Mouse (Mus musculus): ENCODE data around the gene Fmnl3.

Fmnl3 gene

DNA sequence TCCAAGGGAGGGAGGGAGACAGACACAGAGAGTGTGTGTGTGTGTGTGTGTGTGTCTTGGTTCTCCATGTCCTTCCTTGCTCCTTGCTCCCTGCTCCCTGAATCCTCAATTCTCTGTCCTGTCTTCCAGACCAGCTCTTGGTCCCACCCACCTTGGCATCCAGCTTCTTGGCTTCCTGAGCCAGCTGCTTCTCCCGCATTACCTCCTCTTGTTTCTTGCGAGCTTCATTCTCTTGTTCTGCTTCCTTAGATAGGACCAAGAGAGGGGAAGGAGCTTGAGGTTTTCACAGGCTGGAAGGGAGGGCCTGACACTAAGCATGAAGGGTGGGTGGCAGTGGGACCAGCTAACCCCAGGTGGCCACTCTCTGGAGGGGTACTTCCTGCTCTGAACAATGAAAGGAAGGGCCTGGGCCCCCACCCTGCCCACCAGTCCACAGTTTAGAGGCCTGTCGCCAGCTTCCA, 50.8 kb downstream of the Fmnl3 start:
- intact Hi-C loops (cut with DNase I), result loop anchor here (5.0 kb wide), 1 partner anchor 153 kb away; the partner anchor contains the start of gene Bcdin3d

- intact Hi-C loops (cut with DNase I), result loop anchor here (5.0 kb wide), 1 partner anchor 153 kb away; the partner anchor contains the start of gene Bcdin3d
These were observed 51.3 kb downstream of the Fmnl3 start for GRCm38 (mm10) chr15:99318861-99319410.

DNA sequence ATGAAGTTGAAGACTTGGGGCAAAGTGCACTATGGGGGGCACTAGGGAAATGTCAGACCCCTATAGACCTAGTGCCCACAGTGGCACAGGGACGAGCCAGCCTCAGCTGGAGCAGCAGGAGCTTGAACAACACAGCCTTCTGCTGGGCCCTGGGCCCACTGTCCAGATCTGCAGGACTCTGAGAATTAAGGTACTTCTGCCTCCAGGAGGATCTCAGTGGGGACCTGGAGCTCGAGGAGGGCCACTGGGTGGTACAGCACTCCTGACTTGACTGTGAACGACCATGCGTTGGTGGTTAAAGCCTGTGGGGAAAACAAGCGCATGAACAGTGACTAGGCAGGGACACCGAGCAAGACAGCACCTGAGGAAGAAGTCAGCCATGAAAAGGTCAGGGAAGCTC, 52.2 kb downstream of the Fmnl3 start:
- intact Hi-C loops (cut with DNase I), result loop anchor here (5.0 kb wide), 1 partner anchor 154 kb away; the partner anchor contains the start of gene Bcdin3d

GRCm38 (mm10) chr15:99317267-99317651, 53.0 kb downstream of the Fmnl3 start:
- intact Hi-C loops (cut with DNase I), result loop anchor here (5.0 kb wide), 1 partner anchor 155 kb away; the partner anchor contains the start of gene Bcdin3d

DNA sequence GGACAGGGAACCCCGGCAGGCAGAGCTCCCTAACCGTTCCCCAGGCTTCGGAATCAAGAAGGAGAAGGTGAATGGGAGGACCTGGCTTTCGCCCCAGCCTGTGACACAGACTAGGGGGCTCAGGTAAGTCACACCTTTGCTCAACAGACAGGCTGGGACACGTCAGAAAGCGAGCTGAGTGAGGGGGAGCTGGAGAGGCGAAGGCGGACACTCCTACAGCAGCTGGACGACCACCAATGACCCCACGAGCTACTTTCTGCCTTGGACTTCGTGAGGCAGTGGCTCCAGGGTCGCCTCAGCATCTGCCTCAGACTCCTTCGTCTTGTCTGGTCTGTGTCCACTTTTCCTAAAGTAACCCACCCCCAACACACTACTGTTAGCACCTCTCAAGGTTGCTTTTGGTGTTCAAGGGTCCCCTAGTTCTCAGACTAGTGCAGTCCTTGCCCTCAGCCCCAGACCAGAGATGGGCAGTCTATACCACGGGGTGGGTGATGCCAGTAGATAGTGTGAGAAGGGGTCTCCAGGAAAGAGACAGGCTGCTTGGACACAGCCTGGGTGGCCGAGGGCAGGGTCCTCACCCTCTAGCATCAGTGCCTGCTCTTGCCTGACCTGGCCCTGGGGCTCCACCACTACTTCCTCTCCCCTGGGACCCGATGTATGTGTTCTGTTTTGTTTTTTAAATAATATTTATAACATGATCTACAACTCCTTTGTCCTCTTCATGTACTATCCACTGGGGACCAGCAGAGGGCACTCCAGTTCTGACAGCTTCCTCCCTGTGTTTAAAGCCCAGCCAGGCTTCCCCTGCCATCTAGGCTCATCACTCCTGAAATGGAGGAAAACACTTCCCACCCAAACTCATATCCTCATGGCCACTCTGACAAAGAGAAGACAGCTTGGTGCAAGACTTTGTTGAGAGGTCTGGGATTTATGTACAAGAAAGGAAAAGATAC, 53.7 kb downstream of the Fmnl3 start:
- intact Hi-C loops (cut with DNase I), result loop anchor here (5.0 kb wide), 1 partner anchor 156 kb away; the partner anchor contains the start of gene Bcdin3d

DNA sequence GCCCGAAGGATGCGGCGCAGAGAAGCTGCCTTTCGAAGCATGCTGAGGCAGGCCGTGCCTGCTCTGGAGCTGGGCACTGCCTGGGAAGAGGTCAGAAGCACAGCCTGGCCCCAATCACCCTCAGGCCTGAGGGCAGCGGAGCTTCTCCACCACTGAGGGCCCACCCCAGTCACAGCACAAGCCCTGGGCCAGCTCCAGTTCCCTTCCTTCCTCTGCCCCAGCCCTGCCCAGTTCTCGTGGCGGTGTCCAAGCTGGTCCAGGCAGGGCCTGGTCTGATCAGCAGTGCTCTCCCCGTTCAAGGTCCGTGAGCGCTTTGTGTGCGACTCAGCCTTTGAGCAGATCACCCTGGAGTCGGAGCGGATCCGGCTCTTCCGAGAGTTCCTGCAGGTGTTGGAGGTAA, 55.4 kb downstream of the Fmnl3 start:
- intact Hi-C loops (cut with DNase I), result loop anchor here (5.0 kb wide), 1 partner anchor 157 kb away; the partner anchor contains the start of gene Bcdin3d

- intact Hi-C loops (cut with DNase I), result no loop called here
These were observed 59.7 kb downstream of the Fmnl3 start for GRCm38 (mm10) chr15:99310617-99311016.

GRCm38 (mm10) chr15:99309549-99309948, 60.7 kb downstream of the Fmnl3 start:
- intact Hi-C loops (cut with DNase I), result no loop called here

- intact Hi-C loops (cut with DNase I), result no loop called here
These were observed 62.8 kb downstream of the Fmnl3 start for GRCm38 (mm10) chr15:99307476-99307875.

DNA sequence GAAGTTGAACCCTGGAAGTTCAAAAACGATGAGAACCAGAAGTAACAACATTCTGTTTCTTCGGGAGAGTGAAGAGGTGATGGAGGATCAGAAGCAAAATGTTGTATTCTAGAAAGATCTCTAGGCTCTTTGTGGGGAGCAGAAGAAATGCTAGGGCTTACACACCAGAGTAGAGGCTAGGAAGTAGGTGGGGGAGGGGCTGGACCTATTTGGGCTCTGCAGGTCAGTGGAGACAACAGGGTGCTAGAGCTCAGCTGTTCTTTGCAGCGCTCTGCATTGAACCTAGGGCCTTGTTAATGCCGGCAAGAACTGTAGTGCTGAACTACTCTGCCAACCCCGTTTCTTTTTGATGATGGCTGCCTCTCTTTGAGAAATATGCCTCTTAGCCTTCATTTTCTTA, 74.1 kb downstream of the Fmnl3 start:
- intact Hi-C loops (cut with DNase I), result no loop called here

GRCm38 (mm10) chr15:99295484-99295981, 74.7 kb downstream of the Fmnl3 start, which contains the start of gene Fam186b:
Gene Fam186b (minus strand): TSS chr15:99295888.
- intact Hi-C loops (cut with DNase I), result no loop called here

- intact Hi-C loops (cut with DNase I), result no loop called here
These were observed 75.4 kb downstream of the Fmnl3 start, which contains the start of gene Prpf40b for GRCm38 (mm10) chr15:99294813-99295374. Gene Prpf40b (plus strand): TSS chr15:99295087.

- intact Hi-C loops (cut with DNase I), result no loop called here
These were observed 76.0 kb downstream of the Fmnl3 start for GRCm38 (mm10) chr15:99294287-99294686.

DNA sequence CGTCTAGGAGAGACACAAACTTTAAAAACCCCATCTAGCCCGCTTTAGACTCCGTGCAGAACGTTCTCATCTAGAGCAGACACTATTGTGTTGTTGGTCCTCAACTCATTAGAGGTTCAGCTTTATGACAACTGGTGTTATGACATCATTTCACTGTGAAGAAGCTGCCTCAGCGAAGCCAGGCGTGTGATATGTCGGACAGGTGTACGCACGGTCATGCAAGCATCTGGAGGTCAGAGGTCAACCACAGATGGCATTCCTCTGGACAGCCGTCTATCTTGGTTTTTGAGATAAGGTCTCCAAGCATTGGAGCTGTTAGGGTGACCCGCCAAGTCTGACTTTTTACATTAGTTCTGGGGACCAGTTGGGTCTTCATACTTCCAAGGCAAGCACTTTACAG, 79.7 kb downstream of the Fmnl3 start:
- intact Hi-C loops (cut with DNase I), result no loop called here

GRCm38 (mm10) chr15:99285189-99285535, 85.1 kb downstream of the Fmnl3 start:
- intact Hi-C loops (cut with DNase I), result no loop called here

- intact Hi-C loops (cut with DNase I), result no loop called here
These were observed 85.6 kb downstream of the Fmnl3 start for GRCm38 (mm10) chr15:99284527-99285188.

DNA sequence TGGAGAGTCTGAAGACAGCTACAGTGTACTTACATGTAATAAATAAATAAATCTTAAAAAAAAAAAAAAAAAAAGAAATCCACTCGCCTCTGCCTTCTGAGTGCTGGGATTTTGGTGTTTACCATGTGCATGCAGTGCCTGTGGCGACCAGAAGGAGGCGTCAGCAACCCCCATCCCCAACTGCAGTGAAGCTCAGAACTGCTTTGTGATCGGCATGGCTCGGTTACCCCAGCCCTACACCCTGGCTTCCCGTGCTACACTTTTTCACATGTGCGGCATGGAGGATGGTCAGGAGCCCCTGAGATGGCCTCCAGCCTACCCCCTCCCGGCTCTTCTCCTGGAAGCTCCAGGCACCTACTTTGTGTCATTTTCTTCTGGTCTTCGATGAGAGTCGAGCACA, 86.8 kb downstream of the Fmnl3 start:
- intact Hi-C loops (cut with DNase I), result no loop called here

GRCm38 (mm10) chr15:99278271-99278670, 92.0 kb downstream of the Fmnl3 start:
- intact Hi-C loops (cut with DNase I), result no loop called here

DNA sequence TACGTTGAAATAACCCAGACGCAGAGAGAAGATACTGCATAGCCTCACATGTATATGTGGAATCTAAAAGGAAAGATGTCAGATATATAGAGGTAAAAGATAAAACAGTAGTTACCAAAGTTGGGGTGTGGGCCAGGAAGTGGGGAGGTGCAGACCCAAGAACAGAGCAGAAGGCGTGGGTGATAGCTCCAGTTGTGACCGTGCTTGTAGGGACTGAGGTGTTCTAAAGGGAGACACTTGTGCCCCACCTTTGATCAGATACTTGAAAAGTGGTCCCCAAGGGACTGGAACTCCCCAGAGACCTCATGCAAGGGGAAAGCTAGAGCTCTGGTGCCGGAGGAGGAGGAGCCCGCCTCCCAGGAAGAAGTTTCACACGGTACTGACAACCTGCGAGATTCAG, 94.2 kb downstream of the Fmnl3 start:
- intact Hi-C loops (cut with DNase I), result no loop called here

All from adrenal gland (tissue).